Mouse (Mus musculus): Measurements from ENCODE around the gene Pinlyp. TPM values are rescaled to one million over a fixed set of nuclear protein-coding genes. Genes with fewer than 3 reads are reported as not detected.

The Pinlyp gene
- polyA plus RNA-seq, 1 experiment = 0.10 TPM

DNA sequence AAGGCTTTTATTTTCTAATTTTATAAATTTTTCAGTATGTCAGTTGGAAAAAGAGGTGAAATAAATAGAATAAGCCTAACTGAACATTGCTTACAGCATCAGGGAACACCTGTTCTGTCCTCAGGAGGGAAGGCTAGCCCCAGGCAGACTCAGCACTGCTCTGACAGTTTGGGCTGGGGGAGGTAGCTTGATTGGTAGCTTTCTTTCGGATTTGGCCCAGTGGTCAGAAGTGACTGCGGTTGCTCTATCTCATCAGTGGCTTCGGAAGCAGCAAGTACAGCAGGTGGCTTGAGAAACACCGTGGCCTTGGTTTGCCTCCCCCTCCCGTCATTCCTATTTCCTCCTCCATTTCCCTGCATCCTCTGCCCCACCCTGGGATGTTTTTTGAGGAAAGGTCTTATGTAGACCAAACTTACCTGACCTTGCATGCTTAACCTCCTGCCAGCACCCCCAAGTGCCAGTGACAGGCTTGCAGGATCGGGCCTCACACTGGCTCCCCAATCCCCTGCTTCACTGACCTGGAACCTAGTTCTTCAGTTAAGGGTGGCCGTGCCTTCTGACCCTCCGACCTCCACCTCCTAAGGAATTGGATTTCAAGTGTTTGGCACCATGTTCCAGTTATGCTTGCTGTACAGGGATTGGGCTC lies 17.4 kb upstream of the Pinlyp start:
- DNase-seq (ENCODE audit: low spot score) = no peak

DNA sequence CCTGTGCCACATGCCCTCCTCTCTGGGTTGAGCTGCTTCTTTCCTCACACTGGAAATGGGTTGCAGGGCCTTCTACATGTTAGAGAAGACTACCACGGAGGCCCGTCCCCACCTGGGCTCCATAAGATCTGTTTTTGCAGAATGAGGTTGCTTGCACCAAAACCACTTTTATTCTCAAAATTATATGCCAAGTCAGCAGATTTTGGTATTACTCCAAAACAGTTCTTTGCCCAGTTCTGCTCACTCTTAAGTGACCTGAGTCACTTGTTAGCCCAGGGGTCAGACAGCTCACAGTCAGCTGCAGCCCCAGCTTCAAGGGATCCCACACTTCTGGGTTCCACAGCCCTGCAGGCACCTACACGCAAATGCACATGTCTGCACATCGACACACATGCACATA lies 15.5 kb upstream of the Pinlyp start:
- DNase-seq (ENCODE audit: low spot score) = no peak

DNA sequence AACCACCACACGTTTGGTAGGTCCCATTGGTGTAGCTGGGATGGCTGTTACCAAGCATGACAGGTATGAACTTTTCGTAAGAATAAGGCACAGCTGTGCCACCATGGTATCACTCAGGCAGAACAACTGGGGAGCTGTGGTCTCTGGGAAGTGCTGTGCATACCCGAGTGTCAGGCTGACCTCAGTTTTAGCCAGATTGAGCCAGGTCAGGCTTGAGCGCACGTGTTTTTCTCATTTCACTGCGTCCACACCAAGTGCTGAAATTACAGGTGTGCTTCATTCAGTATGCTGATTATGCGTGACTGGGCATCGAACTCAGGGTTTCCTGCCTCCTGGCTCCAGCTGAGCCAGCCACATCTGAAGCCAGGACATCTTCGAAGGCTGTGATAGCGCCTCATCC lies 9.9 kb upstream of the Pinlyp start:
- DNase-seq (ENCODE audit: low spot score) = no peak

DNA sequence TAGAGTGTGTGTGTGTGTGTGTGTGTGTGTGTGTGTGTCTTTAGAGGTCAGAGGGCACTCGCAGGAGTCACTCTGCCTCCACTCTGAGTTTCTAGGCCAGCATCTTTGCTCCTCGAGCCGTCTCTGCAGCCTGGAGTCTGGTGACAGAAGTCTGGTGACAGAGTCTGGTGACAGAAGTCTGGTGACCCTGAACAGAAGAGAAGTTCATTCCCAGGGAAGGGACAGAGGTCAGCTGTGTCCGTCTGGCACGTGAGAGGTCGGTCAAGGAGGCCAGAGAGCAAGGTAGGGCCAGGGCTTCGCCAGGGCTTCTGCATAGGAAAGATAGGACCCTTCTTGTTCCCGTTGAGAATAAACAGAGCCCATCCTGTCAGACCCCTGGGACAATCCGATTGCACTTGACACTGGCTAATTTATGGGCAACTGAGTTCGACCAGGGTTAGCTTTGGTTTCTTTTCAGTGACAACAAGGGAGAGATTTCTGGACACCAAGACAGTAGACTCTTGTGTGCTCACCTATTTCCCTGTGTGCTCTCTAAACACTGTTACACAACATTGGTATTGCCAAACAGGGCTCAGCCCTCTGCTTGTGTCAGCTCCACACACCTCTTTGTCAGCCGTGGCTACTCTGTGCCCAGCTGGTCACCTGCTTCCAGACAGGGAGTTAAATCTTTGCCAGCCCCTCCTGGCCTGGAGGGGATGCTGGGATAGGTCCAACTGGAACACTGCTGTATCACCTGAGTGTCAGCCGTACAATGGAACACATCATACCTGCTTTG lies 6.3 kb upstream of the Pinlyp start:
- no peak for DNase-seq (ENCODE audit: low spot score)

DNA sequence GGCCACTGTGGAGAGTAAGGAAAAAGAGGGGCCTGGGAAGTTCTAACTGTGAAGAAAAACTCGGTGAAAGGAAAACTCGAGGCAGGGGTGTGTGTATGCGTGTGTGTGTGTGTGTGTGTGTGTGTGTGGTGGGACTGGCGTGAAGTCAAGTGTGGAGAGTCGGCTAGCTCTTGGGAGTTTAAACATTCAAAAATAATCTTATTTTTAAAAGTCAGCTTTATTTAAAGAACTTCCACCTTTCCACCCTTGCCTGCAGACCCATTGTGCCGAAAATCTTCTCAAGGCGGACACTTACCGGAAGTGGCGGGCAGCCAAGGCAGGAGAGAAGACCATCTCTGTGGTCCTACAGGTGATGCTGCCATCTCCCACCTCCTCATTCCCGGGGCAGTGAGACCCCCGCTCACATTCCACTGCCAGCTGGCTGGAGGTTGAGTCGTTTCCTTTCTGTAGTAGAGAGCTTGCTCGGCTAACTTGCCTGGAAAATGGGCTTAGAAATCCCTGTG lies 1.7 kb upstream of the Pinlyp start:
- DNase-seq (ENCODE audit: low spot score) = no peak

DNA sequence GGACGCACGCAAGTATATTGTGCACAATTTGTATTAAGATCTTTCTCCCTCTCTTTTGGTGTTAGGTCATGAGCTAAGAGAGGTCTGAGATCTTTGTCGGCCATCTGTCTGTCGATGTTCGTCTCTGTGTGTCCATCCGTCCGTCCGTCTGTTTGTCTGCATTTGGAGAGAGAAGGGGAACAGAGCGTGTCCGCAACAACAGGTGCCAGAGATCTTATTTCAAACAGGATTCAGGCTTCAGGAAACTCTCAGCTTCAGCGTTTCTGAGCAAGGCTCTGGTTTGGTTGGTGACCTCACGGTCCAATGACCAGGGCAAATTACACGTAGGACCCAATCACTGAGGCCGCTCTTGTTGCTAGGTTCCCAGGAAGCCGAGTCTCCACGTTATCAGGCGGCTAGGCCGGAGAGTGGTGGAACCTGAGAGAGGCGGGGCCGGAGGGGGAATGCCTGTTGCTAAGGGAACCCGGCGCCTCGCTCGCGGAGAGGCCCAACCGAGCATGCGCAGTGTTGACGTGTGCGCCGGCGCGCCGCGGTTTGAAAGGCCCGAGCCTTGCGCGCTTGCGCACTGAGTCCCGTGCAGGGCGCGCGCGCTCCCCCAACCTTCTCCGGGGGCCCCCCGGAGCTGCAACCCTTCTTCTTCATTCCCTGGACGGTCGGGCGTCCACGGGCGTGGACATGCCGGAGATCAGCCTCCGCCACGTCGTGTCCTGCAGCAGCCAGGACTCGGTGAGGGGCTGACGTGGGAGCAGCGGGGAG lies 894 bp upstream of the Pinlyp start:
- DNase-seq (ENCODE audit: low spot score) = peak; percentile 95

DNA sequence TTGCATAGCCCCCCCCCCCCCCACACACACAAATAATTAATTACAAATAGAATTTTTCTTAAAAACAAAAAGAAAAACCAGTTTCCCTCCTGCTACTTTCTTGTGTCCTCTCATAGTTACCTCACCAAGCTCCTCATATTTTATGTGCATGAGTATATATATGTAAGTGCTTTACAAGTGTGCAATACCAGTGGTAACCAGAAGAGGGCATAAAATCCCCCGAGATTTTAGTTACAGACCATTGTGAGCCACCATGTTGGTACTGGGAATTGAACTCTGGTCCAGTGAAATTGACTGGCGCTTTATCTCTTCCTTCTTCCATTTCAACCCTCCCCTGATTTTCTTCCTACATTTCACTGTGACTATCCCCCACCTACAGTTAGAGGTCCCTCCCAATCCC lies 1.4 kb downstream of the Pinlyp start:
- DNase-seq (ENCODE audit: low spot score) = no peak

DNA sequence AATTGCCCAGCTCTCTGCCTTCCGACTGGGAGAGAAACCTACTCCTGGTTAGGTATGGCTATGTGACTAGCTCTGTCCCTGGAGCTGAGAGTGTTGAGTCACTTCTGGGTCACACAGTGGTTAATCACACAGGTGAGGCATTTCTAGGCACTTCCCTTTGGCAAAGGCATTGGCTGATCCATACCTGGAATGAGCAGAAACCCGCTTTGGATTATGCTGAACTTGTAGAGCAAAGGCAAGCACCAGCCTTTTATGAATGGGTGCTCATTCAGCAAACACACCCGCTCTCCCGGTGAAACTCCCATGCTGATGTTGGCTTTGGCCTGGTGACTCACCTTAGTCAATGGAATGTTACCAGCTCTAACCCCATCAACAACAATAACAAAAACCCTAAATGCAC lies 6.2 kb downstream of the Pinlyp start:
- no peak for DNase-seq (ENCODE audit: low spot score)

DNA sequence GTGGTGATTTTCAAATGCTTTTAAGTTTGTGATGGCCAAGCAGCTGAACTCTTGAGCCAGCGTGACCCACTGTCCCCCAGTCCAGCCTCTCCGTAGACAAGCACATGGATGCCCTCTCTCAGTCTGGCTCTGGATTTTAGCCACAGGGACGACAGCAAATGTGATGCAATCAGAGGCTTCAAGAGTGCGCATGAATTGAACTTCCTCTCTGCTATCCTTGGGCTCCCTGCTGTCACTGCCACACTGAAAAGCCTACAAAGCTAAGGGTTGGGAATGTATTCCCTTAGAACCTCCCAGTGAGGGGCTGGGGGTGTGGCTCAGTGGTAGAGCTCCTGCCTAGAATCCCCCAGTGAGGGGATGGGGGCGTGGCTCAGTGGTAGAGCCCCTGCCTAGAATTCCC lies 7.2 kb downstream of the Pinlyp start:
- DNase-seq (ENCODE audit: low spot score) = no peak

DNA sequence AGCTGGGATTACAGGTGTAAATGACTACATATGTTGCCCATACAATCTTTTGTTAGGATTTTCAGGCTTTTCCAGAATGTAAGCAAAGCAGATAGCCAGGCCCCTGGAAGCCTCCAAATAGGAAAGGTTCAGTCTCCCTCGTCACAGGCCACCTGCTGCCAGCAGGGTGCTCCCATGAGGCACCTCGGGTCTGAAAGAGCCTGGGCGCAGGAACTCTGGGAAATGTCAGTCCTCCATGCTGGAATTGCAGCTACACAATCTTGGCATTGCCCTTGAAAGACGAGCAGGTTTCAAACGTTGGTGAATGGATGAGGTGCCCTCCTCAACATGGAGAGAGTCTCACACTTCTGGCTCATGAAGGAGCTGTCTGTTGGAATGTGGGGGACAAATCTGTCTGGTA lies 7.8 kb downstream of the Pinlyp start:
- no peak for DNase-seq (ENCODE audit: low spot score)

DNA sequence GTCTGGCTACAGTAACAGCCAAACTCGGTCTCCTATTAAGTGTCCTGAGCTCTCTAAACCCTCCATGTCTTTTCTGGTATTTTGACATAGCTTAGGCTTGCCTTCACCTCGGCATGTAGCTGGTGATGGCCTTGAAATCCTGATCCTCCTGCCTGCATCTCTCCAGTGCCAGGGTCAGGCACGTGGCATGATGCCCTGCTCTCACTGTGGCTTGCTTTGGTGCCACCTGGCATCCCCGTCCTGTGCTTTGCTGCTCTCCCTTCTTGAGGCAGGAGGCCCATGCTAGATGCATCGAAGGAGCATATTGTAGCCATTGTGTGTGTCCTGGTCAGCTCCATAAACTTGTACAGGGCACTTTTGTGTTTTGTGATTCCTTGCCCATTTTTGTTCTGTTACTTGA lies 8.3 kb downstream of the Pinlyp start:
- no peak for DNase-seq (ENCODE audit: low spot score)

DNA sequence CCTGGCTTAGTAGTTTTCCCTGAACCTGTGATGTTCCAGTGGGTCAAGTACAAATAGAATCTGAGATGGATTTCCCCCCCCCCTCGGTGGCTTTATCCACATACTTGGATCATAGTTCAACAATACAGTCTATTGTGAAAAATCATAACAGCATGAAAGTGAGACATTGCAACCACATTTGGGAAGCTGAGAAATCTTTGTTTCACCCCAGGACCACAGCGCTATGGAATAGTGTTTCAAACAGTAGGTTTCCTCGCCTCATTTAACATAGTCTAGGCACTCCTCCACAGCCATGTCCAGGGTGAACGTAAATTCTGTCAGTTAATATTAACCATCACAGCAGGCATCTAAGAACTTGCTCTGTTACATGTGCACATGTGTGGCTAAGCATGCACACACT lies 8.8 kb downstream of the Pinlyp start:
- DNase-seq (ENCODE audit: low spot score) = no peak

DNA sequence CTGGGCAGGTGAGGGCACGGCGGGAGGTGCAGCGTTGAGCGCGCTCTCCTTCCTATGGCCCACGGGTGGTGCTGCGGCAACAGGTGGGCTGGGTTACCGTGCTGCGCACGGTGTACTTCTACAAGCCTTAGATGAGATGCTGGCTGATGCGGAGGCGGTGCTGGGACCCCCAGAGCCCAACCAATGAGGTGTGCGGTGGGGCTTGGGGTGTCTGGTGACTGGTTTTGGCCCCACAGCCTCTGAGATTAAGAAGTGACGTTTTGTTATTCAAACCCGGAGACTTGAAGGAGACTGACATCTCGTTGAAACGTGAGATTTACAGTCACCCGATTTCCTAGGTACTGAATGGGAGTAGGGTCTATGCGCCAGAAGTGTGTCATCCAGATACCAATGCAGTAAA lies 11.6 kb downstream of the Pinlyp start:
- no peak for DNase-seq (ENCODE audit: low spot score)

DNA sequence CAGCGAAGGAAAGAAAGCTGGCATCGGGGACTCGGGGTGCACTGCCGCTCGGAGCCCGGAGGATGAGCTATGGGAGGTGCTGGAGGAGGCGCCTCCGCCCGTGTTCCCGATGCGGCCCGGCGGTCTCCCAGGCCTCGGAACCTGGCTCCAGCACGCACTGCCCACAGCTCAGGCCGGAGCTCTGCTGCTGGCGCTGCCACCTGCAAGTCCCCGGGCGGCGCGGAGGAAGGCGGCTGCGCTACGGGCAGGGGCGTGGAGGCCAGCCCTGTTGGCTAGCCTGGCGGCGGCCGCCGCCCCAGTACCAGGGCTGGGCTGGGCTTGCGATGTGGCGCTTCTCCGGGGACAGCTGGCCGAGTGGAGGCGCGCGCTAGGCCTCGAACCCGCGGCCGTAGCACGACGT lies 12.1 kb downstream of the Pinlyp start:
- no peak for DNase-seq (ENCODE audit: low spot score)

DNA sequence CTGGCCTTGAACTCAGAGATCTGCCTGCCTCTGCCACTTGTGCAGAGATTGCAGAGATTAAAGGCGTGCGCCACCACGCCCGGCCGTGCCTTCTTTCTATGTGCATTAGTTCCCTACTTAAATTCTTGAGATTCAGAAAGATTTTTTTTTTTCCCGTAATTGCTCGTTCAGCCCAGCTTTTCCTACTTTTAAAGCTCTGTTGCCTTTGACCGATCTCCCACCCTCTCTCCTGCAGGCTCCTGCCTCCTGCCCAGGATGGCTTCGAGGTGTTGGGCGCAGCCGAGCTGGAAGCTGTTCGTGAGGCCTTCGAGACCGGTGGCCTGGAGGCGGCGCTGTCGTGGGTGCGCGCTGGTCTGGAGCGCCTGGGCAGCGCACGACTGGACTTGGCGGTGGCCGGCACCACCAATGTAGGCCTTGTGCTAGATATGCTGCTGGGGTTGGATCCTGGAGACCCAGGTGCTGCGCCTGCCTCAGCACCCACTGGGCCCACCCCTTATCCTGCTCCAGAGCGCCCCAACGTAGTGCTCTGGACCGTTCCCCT lies 12.8 kb downstream of the Pinlyp start:
- DNase-seq (ENCODE audit: low spot score) = no peak

DNA sequence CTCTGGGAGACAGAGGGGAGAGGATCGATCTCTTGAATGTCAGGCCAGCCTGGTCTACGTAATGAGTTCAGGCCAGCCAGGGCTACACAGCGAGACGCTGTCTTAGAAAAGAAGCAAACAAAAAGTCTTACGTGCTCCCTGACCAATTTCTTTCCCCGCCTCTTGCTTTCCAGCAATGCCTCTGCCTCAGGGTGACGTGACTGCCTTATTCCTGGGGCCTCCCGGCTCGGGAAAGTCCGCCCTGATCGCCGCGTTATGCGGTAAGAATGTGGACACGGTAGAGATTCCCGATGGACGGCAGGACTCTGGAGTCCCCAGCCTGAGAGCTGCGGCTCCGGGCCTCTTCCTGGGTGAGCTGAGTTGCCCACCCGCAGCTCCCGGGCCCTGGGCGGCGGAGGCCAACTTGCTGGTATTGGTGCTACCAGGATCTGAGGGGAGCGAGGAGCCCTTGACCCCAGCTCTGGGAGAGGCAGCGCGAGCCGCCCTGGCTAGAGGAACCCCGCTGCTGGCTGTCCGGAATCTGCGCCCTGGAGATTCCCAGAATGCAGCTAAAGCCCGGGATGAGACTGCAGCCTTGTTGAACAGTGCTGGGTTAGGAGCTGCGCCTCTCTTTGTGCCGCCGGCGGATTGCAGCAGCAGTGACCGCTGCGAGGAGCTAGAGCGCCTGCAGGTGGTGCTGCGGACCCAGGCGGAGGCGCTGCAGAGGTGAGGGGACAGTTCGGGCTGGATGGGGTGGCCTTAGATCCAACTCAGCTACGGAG lies 14.5 kb downstream of the Pinlyp start:
- peak; percentile 61 for DNase-seq (ENCODE audit: low spot score)

DNA sequence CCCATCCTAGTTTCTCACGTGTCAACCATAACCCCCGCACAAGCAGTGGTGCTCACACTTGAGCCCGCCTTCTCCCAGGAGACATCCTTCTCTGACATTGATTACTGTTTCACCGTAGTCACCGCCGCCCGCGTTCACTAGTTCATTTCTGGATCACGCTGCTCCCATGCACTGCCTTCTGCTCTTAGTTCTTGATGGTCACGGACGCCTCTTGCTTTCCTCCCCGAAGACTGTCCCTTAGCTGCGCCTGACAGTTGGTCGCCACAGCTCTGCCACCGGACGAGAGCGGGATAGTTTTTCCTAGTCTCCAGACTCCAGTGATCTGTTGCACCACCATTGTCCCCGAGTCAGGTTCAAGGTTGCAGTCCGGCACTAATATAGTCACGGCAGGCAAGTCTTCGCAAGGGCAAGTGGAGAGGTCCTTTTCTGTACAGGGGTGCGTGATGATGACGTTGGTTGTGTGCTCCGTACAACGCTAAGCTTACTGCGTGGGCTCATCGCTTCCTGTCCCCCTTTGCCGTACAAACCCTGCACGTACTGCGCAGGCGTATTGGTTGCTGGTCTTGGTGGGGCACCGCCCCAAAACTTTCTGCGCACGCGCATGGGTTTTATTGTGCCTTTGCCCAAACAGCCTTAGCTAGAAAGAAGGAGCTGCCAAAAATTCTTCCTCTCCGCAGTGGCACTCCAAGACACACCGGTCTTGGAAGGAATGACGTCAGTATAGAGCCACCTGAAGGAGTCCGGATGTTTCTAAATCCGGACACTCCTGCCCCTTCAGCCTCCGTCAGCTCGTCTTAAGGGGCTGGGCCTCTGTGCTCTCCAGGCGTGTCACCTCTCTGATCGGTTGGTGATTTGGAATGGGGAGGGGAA lies 15.6 kb downstream of the Pinlyp start, which contains the start of gene Irgq:
Gene Irgq, plus strand, starts transcription at position 628 of the 870 bp plus-strand sequence.
- peak; percentile 97 for DNase-seq (ENCODE audit: low spot score)

DNA sequence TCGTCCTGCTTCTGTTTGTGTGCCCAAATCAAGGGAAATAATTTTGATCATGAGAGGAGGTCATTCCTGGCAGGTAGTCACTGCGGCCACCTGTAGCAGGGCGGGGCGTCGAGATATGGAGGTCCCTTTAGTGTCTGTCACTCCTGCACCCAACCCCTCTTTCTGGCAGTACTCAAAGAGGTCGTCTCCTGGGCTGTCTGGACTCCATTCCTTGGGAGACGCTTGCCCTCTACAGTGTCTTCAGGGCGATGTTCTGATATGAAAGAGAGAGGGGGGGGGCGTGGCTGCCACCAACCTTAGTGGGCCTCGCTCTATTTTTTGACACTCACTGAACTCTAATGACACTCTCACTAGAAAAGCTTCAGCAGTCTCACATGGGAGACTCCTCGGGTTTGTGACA lies 16.3 kb downstream of the Pinlyp start:
- DNase-seq (ENCODE audit: low spot score) = peak; percentile 12

DNA sequence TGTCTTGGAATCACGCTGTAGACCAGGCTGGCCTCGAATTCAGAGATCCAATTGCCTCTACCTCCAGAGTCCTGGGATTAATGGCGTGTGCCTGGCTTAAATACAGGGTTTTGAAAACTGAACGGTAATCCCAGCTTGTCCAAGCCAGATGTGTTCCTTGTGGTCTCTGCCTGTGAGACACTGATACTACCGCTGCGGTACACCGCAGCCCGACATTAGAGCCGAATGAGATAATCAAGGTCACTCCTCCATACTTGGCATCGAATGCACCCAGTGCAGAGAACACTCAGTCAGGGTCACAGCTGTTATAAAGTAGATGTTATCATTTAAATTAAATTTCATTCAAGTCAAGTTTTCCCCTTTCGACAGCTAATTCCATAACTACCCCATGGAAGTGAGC lies 17.1 kb downstream of the Pinlyp start:
- no peak for DNase-seq (ENCODE audit: low spot score)

DNA sequence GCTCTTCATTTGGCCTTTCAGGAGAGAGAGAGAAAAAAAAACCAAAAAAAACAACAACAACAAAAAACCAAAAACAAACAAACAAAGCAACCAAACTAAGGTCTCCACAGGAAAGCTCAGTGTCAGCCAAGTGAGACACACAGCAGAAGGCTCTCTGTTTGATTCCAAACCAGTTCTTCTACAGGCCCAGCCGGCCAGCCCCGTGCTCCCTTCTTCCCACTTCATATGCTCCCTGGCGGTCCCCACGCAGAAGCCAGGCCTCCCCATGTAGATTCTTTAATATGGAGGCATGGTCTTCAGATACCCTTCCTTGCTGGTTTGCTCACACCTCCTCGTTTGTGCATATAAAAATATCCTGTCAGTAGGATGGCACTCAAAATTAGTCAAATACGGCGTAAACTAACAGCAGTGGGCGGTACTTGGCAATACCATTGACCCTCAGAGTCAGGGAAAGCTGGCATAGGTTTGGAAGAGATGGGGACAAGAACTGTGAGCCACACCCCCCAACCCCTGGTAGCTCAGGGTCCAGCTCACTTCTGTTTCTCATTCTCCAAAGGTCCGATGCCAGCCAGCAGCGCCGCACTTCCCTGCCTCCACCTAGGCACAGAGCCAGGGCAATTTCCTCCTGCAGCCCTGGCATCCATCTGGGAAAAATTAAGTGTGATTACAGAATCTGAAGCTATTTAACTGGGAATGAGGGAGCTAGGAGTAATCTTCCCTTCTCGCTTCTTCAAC lies 20.1 kb downstream of the Pinlyp start:
- no peak for DNase-seq (ENCODE audit: low spot score)

All from urinary bladder, adult 2 months (tissue).